Mouse (Mus musculus): Measurements from ENCODE around the gene Myrip.

GRCm38 (mm10) chr9:120418582-120418981 lies 117.3 kb downstream of the Myrip start:
- no peak for TF ChIP-seq POLR2A (IDR thresholded peaks at IDR 0.05; ENCODE audit: low read depth, low read length)
- no peak for TF ChIP-seq CTCF (conservative IDR thresholded peaks at IDR 0.05; ENCODE audit: insufficient read depth, insufficient read length, low read depth, low read length)
